Mouse (Mus musculus): ENCODE data around the gene Dennd4b. TPM values are rescaled to one million over a fixed set of nuclear protein-coding genes. Genes with fewer than 3 reads are reported as not detected.

The Dennd4b gene
- polyA plus RNA-seq, 1 experiment from 2014 or later: 6.7 TPM

DNA sequence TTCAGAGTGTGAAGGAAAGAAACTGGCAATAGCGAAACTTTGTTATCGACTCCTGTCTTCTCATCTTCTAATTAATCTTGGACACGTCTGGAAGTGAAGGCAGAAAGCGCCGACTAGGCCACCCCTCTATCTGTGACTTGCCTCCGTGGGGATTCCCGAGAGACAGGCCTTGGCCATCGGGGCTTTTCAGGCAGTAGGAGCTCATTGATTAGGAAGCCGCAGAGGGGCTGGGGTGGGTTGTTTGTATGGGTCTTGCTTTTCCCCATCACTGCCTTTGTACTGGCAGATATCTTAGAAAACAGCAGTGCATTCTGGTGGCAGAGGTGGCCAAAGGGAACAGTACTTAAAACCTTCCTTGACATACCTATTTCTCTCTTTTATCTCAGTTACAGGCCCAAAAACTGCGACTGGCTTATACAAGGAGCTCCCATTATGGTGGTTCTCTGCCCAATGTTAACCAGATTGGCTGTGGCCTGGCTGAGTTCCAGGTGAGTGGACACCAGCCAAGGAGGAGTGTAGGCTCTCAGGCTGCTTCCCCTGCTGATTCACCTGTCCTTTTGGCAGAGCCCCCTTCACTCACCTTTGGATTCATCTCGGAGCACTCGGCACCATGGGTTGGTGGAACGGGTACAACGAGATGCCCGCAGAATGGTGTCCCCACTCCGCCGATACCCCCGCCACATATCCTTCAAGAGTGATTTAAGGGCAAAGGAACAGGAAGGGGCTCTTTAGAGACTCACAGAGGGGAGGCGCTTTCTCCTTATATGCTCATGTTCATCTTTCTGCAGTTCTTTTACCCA is 8.1 kb upstream of the Dennd4b start:
- Histone ChIP-seq H3K9ac (replicated peaks; ENCODE audit: low read depth, low read length) (no peak overlapping the region), H3K4me3 (replicated peaks; ENCODE audit: low read length) (no peak overlapping the region), H3K27me3 (replicated peaks; ENCODE audit: control insufficient read depth, insufficient read depth, low read length) (no peaks in the 10 kb centered on the region), H3K4me2 (ENCODE audit: low read length) (no peak overlapping the region), H3K4me1 (replicated peaks; ENCODE audit: control insufficient read depth, insufficient read depth, low read length) (peaks cover 17% of the 10 kb centered on the region), H3K27ac (ENCODE audit: low read length) (no peak overlapping the region), H3K36me3 (ENCODE audit: control insufficient read depth, insufficient read depth) (peaks cover 17% of the 10 kb centered on the region), H3K9me3 (ENCODE audit: control insufficient read depth, low read length) (no peaks in the 10 kb centered on the region)
- ATAC-seq: no peak
- 91% methylated on average over 19 of the region's 19 CpGs for WGBS

DNA sequence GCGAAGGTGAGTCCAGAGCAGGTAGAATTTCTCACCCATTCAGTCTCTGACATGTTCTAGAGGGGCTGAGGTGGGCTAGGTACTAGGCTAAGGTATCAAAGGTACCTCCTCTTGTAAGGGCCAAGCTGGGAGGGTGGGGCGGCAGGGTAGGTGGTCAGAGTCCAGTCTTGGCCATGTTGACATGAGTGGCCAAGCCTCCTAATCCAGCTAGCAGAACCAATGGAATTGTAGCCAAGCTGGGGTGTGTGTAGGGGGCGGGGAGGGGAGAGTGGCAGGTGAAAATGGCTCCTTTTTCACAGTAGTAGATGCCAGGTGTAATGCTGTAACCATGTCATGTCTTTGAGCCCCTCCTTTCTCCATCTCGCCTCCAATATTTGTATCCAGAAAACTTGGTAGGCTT is 6.5 kb upstream of the Dennd4b start:
- H3K9me3 ChIP-seq (ENCODE audit: control insufficient read depth, low read length): no peaks in the 10 kb centered on the region
- WGBS: 93% methylated on average over 4 of the region's 4 CpGs

DNA sequence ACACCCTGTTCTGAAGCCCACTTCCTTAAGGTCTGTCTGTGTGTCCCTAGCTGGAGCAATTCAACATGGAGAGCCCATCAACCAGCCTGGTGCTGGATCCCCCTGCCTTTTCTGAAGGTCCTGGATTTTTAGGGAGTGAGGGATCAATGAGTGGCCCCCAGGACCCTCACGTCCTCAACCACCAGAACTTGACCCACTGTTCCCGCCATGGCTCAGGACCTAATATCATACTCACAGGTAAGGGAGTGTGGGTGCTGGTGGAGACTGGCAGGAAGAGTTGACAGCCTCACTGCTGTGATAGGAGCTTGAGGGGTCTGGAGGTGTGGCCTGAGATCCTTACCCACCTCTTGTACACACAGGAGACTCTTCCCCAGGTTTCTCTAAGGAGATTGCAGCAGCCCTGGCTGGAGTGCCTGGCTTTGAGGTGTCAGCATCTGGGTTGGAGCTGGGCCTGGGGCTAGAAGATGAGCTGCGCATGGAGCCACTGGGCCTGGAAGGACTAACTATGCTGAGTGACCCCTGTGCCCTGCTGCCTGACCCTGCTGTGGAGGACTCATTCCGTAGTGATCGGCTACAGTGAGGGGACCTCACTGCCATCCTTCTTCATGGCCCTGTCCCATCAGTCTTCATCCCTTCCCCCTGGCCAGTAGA is 1.7 kb upstream of the Dennd4b start:
- H3K4me1 ChIP-seq (replicated peaks; ENCODE audit: control insufficient read depth, insufficient read depth, low read length): peaks cover 12% of the 10 kb centered on the region
- peaks cover 33% of the 10 kb centered on the region for H3K36me3 ChIP-seq (ENCODE audit: control insufficient read depth, insufficient read depth)
- no peaks in the 10 kb centered on the region for H3K9me3 ChIP-seq (ENCODE audit: control insufficient read depth, low read length)
- no peaks in the 10 kb centered on the region for H3K27me3 ChIP-seq (replicated peaks; ENCODE audit: control insufficient read depth, insufficient read depth, low read length)
- H3K4me2 ChIP-seq (ENCODE audit: low read length): no peak overlapping the region
- ATAC-seq: no peak
- no peak overlapping the region for H3K4me3 ChIP-seq (replicated peaks; ENCODE audit: low read length)
- H3K9ac ChIP-seq (replicated peaks; ENCODE audit: low read depth, low read length): no peak overlapping the region
- no peak overlapping the region for H3K27ac ChIP-seq (ENCODE audit: low read length)
- 95% methylated on average over 5 of the region's 5 CpGs for WGBS

More for the DNA sequence above, 6.5 kb upstream of the Dennd4b start:
- peaks cover 14% of the 10 kb centered on the region for H3K4me1 ChIP-seq (replicated peaks; ENCODE audit: control insufficient read depth, insufficient read depth, low read length)
- H3K36me3 ChIP-seq (ENCODE audit: control insufficient read depth, insufficient read depth): peaks cover 28% of the 10 kb centered on the region
- no peak overlapping the region for H3K4me3 ChIP-seq (replicated peaks; ENCODE audit: low read length)
- no peak overlapping the region for H3K4me2 ChIP-seq (ENCODE audit: low read length)
- no peak for ATAC-seq
- H3K27ac ChIP-seq (ENCODE audit: low read length): no peak overlapping the region
- H3K9ac ChIP-seq (replicated peaks; ENCODE audit: low read depth, low read length): no peak overlapping the region
- no peaks in the 10 kb centered on the region for H3K27me3 ChIP-seq (replicated peaks; ENCODE audit: control insufficient read depth, insufficient read depth, low read length)

DNA sequence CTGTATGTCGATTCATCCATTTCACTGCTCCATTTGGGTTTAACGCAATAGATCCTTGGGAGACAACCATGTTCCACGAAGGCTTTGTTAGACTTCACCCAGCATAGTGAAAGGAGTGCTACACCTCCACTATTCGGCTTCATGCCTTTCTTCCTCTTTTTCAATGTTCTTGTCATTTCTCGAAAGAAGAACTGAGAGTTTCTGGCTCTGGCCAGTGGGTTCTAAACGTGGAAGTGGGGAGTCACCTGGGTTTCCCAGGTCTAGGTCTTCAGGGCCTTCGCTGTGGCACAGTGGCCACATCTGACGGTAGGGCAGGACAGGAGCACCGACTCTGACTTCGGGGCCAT is 325 bp upstream of the Dennd4b start:
- Histone ChIP-seq H3K9ac (replicated peaks; ENCODE audit: low read depth, low read length) (peak overlapping the region; percentile 88; the same call in 1 of the 2 replicates), H3K4me3 (replicated peaks; ENCODE audit: low read length) (peak overlapping the region; percentile 86), H3K4me2 (ENCODE audit: low read length) (peak overlapping the region; percentile 86), H3K27me3 (replicated peaks; ENCODE audit: control insufficient read depth, insufficient read depth, low read length) (no peaks in the 10 kb centered on the region), H3K4me1 (replicated peaks; ENCODE audit: control insufficient read depth, insufficient read depth, low read length) (peaks cover 12% of the 10 kb centered on the region), H3K9me3 (ENCODE audit: control insufficient read depth, low read length) (no peaks in the 10 kb centered on the region), H3K36me3 (ENCODE audit: control insufficient read depth, insufficient read depth) (peaks cover 28% of the 10 kb centered on the region), H3K27ac (ENCODE audit: low read length) (peak overlapping the region; percentile 19)
- ATAC-seq: no peak
- 41% methylated on average over 10 of the region's 10 CpGs for WGBS

DNA sequence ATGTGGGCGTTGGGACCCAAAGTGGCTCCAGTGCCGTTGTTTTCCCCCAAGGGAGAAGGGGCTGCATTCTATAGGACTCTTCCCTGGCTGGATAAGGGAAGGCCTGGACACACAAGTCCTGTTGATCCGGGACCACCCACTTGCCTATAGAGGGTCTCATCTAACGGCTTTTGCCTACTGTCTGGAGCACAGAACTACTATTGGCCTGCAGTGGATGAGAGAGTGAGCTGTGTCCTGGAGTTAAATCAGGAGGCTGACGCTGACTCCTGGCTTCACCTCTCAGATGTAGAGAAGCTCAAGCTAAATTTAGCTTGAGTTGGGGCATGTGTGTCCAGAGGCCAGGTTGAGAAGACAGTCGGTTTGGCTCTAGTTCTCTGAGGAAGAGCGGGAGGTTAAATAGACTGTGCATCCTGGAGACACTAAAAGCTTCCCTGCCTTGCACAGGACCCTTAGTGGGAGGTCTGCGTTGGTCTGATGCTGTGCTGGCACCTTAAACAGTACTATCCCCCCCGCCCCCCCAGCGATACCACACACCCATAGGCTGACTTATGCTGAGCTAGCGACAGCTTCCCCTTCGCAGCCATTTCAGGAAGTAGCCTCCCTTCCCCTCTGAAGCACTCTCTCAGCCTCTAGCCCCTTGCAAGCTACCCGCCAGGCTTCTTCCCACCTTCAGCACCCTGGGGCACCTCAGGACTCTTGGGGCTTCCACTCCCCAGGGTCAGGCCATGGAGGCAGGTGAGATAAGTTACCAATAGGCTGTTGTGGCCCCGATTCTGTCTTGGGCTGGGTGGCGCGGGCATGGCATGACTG is 1.2 kb downstream of the Dennd4b start:
- Histone ChIP-seq H3K4me2 (ENCODE audit: low read length) (peak overlapping the region; percentile 86), H3K9me3 (ENCODE audit: control insufficient read depth, low read length) (no peaks in the 10 kb centered on the region), H3K36me3 (ENCODE audit: control insufficient read depth, insufficient read depth) (peaks cover 18% of the 10 kb centered on the region), H3K27me3 (replicated peaks; ENCODE audit: control insufficient read depth, insufficient read depth, low read length) (no peaks in the 10 kb centered on the region), H3K4me3 (replicated peaks; ENCODE audit: low read length) (peak overlapping the region; percentile 86), H3K4me1 (replicated peaks; ENCODE audit: control insufficient read depth, insufficient read depth, low read length) (peaks cover 12% of the 10 kb centered on the region), H3K9ac (replicated peaks; ENCODE audit: low read depth, low read length) (peak overlapping the region; percentile 88), H3K27ac (ENCODE audit: low read length) (peak overlapping the region; percentile 89)
- WGBS: 29% methylated on average over 16 of the region's 16 CpGs
- ATAC-seq: no peak; the same call in 1 of the 2 replicates

DNA sequence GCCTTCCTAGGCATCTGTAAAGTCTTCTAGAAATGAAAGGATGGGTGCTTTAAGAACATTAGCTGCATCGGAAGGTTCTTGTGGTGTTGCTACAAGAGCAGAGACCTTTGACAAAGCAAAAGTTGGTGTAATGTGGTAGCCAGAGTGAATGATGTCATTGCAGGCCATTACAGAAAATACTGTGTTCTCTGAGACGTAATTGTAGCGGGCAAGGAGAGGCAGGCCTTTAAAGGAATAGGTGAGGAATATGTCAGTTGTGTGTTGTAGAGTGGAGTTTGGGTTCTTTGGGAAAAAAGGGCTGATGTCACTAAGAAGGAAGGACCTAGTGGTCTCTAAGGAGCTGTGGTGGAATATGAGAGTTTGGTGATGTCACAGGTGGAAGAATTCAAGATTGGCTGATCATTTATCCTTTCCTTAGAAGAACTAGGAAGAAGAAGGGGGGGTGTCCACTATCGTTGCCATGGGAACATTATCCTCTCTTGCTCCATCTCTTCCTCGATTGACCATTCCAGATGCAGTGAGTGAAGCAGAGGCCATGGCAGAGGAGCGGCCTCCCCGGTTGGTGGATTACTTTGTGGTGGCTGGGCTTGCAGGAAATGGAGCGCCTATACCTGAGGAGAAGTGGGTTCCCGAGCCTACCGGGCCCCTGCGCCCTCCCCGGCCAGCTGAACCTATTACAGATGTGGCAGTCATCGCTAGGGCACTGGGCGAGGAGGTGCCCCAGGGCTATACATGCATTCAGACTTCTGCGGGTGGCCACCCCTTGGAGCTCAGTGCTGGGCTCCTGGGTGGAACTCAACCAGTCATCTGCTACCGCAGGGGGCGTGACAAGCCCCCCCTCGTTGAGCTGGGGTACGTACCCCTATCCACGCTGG is 2.2 kb downstream of the Dennd4b start:
- H3K27ac ChIP-seq (ENCODE audit: low read length): no peak overlapping the region
- 93% methylated on average over 20 of the region's 20 CpGs for WGBS
- no peaks in the 10 kb centered on the region for H3K9me3 ChIP-seq (ENCODE audit: control insufficient read depth, low read length)
- ATAC-seq: no peak
- peaks cover 12% of the 10 kb centered on the region for H3K4me1 ChIP-seq (replicated peaks; ENCODE audit: control insufficient read depth, insufficient read depth, low read length)
- H3K27me3 ChIP-seq (replicated peaks; ENCODE audit: control insufficient read depth, insufficient read depth, low read length): no peaks in the 10 kb centered on the region
- no peak overlapping the region for H3K4me2 ChIP-seq (ENCODE audit: low read length)
- no peak overlapping the region for H3K4me3 ChIP-seq (replicated peaks; ENCODE audit: low read length)
- H3K36me3 ChIP-seq (ENCODE audit: control insufficient read depth, insufficient read depth): peaks cover 14% of the 10 kb centered on the region
- no peak overlapping the region for H3K9ac ChIP-seq (replicated peaks; ENCODE audit: low read depth, low read length)

DNA sequence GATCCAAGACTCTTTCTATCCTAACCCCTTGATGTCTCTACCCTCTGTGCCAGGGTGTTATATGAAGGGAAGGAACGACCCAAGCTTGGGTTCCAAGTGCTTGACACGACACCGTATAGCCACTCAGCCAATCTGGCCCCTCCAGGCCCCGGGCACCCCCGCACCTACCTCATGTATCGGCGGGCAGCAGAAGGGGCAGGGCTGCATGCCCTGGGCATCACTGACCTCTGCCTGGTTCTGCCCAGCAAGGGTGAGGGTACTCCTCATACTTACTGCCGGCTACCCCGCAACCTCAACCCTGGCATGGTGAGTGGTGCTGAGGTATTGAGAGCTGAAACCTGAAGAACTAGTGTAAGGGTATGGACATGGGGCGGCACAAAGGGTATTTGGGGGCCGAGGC is 3.2 kb downstream of the Dennd4b start:
- Histone ChIP-seq H3K27ac (ENCODE audit: low read length) (no peak overlapping the region), H3K4me3 (replicated peaks; ENCODE audit: low read length) (no peak overlapping the region), H3K4me1 (replicated peaks; ENCODE audit: control insufficient read depth, insufficient read depth, low read length) (peaks cover 12% of the 10 kb centered on the region), H3K9me3 (ENCODE audit: control insufficient read depth, low read length) (no peaks in the 10 kb centered on the region), H3K9ac (replicated peaks; ENCODE audit: low read depth, low read length) (no peak overlapping the region), H3K36me3 (ENCODE audit: control insufficient read depth, insufficient read depth) (peaks cover 11% of the 10 kb centered on the region), H3K27me3 (replicated peaks; ENCODE audit: control insufficient read depth, insufficient read depth, low read length) (no peaks in the 10 kb centered on the region), H3K4me2 (ENCODE audit: low read length) (no peak overlapping the region)
- 97% methylated on average over 11 of the region's 11 CpGs for WGBS
- no peak for ATAC-seq

DNA sequence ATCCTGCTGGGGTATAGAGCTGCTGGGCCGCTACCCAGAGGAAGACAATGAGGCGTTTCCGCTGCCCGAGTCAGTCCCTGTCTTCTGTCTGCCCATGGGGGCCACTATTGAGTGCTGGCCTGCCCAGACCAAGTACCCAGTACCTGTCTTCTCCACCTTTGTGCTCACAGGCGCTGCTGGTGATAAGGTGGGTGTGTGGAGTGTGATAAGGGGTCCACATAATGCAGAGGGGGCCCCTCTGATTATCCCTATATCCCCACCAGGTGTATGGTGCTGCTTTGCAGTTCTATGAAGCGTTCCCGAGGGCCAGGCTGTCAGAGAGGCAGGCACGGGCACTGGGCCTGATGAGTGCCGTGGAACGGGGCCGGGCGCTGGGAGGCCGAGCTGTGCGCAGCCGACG is 4.0 kb downstream of the Dennd4b start:
- H3K9ac ChIP-seq (replicated peaks; ENCODE audit: low read depth, low read length): no peak overlapping the region
- no peak for ATAC-seq
- H3K27ac ChIP-seq (ENCODE audit: low read length): no peak overlapping the region
- no peaks in the 10 kb centered on the region for H3K27me3 ChIP-seq (replicated peaks; ENCODE audit: control insufficient read depth, insufficient read depth, low read length)
- H3K4me1 ChIP-seq (replicated peaks; ENCODE audit: control insufficient read depth, insufficient read depth, low read length): peaks cover 12% of the 10 kb centered on the region
- WGBS: 82% methylated on average over 16 of the region's 16 CpGs
- no peak overlapping the region for H3K4me3 ChIP-seq (replicated peaks; ENCODE audit: low read length)
- H3K4me2 ChIP-seq (ENCODE audit: low read length): no peak overlapping the region
- H3K36me3 ChIP-seq (ENCODE audit: control insufficient read depth, insufficient read depth): peaks cover 5% of the 10 kb centered on the region
- H3K9me3 ChIP-seq (ENCODE audit: control insufficient read depth, low read length): no peaks in the 10 kb centered on the region

Data from forebrain, embryonic 16.5 days (tissue).